Mouse (Mus musculus): Measurements from ENCODE around the gene Pglyrp1. TPM values are rescaled to one million over a fixed set of nuclear protein-coding genes. Genes with fewer than 3 reads are reported as not detected.

Pglyrp1 gene
- total and polyA plus RNA-seq, 3 experiments: 0.51 to 3.8 TPM; not detected in 1

- dilution Hi-C loops (cut with MboI; ENCODE audit: extremely low pct_ligation_motif_present, extremely low pct_unique_long_range_greater_than_20kb, low sequenced_read_pairs) (no loop called here), in situ Hi-C loops (cut with MboI; ENCODE audit: low pct_ligation_motif_present, low pct_unique_long_range_greater_than_20kb, low sequenced_read_pairs) (loop anchor here (10.0 kb wide), 1 partner anchor 128 kb away; no protein-coding TSS in a partner anchor)
- Histone ChIP-seq H3K9me3 (replicated peaks; ENCODE audit: low read length) (peaks cover 4% of the 10 kb centered on the region), H3K4me3 (replicated peaks in 1 of 3; ENCODE audit: low read depth in 2 of 3, low read length in 2 of 3, poor library complexity in 1 of 3) (peak overlapping the region in 2 of 3 experiments; percentile 17 to 32), H3K4me2 (ENCODE audit: insufficient read depth, low read depth, poor library complexity, severe bottlenecking) (peak overlapping the region; percentile 67), H3K4me1 (ENCODE audit: control insufficient read depth in 1 of 2, insufficient read depth in 2 of 2) (peaks cover 0 to 6% of the 10 kb centered on the region in 2 experiments; a peak in 2 of 4 replicates), H3K36me3 (replicated peaks in 1 of 2; ENCODE audit: control insufficient read depth in 1 of 2, insufficient read depth in 1 of 2, low read length in 1 of 2) (no peaks in the 10 kb centered on the region), H3K27ac (ENCODE audit: insufficient read depth, low read depth) (no peak overlapping the region), H3K79me2 (replicated peaks; ENCODE audit: control insufficient read depth, extremely low read depth, insufficient read depth, poor library complexity, severe bottlenecking) (no peaks in the 10 kb centered on the region), H3K27me3 (replicated peaks) (peaks cover 52% of the 10 kb centered on the region), H3K9ac (ENCODE audit: insufficient read depth, low read depth) (no peak overlapping the region)
- peak; percentile 86 to 97 for TF ChIP-seq CTCF (conservative IDR thresholded peaks at IDR 0.05 in 1 of 2, IDR thresholded peaks at IDR 0.05 in 1 of 2; ENCODE audit: low read depth in 2 of 2, low read length in 2 of 2)
- peak; percentile 40; the same call in 1 of the 2 replicates for TF ChIP-seq ELF1 (IDR thresholded peaks at IDR 0.05; ENCODE audit: low read depth, low read length)
- peak; percentile 86 for TF ChIP-seq SMC3 (IDR thresholded peaks at IDR 0.05; ENCODE audit: low read depth, low read length)
- no peak for TF ChIP-seq SIN3A (IDR thresholded peaks at IDR 0.05; ENCODE audit: low read length)
- no peak for TF ChIP-seq CHD2 (IDR thresholded peaks at IDR 0.05; ENCODE audit: low read length)
- no peak for TF ChIP-seq MAX (IDR thresholded peaks at IDR 0.05; ENCODE audit: low read length)
- TF ChIP-seq MYC (IDR thresholded peaks at IDR 0.05; ENCODE audit: low read depth, low read length): 0 out of 2 replicates have a peak, but pooled peaks have one; percentile 41
- no peak for TF ChIP-seq JUN (IDR thresholded peaks at IDR 0.05; ENCODE audit: insufficient read depth, low read depth, low read length)
- peak; percentile 97 for TF ChIP-seq RAD21 (IDR thresholded peaks at IDR 0.05; ENCODE audit: low read depth, low read length)
- no peak for TF ChIP-seq E2F4 (IDR thresholded peaks at IDR 0.05; ENCODE audit: insufficient replicate concordance, low read depth, low read length)
- TF ChIP-seq MAZ (IDR thresholded peaks at IDR 0.05; ENCODE audit: low read depth, low read length): 0 out of 2 replicates have a peak, but pooled peaks have one; percentile 60
- peak; percentile 43; the same call in 1 of the 2 replicates for TF ChIP-seq ZC3H11A (IDR thresholded peaks at IDR 0.05; ENCODE audit: low read depth, low read length)
- peak; percentile 43 for TF ChIP-seq IRF4 (IDR thresholded peaks at IDR 0.05; ENCODE audit: low read depth, low read length)
- DNase-seq (ENCODE audit: extremely low read depth): peak; percentile 82
These were observed 2.1 kb downstream of the Pglyrp1 start for GRCm38 (mm10) chr7:18873253-18873652.

GRCm38 (mm10) chr7:18875372-18875771 is 4.2 kb downstream of the Pglyrp1 start:
- Histone ChIP-seq H3K4me3 (replicated peaks in 1 of 3; ENCODE audit: low read depth in 2 of 3, low read length in 2 of 3, poor library complexity in 1 of 3) (no peak overlapping the region), H3K9ac (ENCODE audit: insufficient read depth, low read depth) (no peak overlapping the region), H3K4me1 (ENCODE audit: control insufficient read depth in 1 of 2, insufficient read depth in 2 of 2) (peaks cover 0 to 6% of the 10 kb centered on the region in 2 experiments; a peak in 2 of 4 replicates), H3K4me2 (ENCODE audit: insufficient read depth, low read depth, poor library complexity, severe bottlenecking) (no peak overlapping the region), H3K9me3 (replicated peaks; ENCODE audit: low read length) (no peaks in the 10 kb centered on the region), H3K36me3 (replicated peaks in 1 of 2; ENCODE audit: control insufficient read depth in 1 of 2, insufficient read depth in 1 of 2, low read length in 1 of 2) (no peaks in the 10 kb centered on the region), H3K27me3 (replicated peaks) (peaks cover 73% of the 10 kb centered on the region), H3K79me2 (replicated peaks; ENCODE audit: control insufficient read depth, extremely low read depth, insufficient read depth, poor library complexity, severe bottlenecking) (no peaks in the 10 kb centered on the region), H3K27ac (ENCODE audit: insufficient read depth, low read depth) (no peak overlapping the region)
- no peak for DNase-seq (ENCODE audit: extremely low read depth)
- in situ Hi-C loops (cut with MboI; ENCODE audit: low pct_ligation_motif_present, low pct_unique_long_range_greater_than_20kb, low sequenced_read_pairs) (loop anchor here (10.0 kb wide), 1 partner anchor 131 kb away; no protein-coding TSS in a partner anchor), dilution Hi-C loops (cut with MboI; ENCODE audit: extremely low pct_ligation_motif_present, extremely low pct_unique_long_range_greater_than_20kb, low sequenced_read_pairs) (no loop called here)
- no peak for TF ChIP-seq ZC3H11A (IDR thresholded peaks at IDR 0.05; ENCODE audit: low read depth, low read length)
- TF ChIP-seq SIN3A (IDR thresholded peaks at IDR 0.05; ENCODE audit: low read length): no peak
- no peak for TF ChIP-seq IRF4 (IDR thresholded peaks at IDR 0.05; ENCODE audit: low read depth, low read length)
- TF ChIP-seq CHD1 (IDR thresholded peaks at IDR 0.05; ENCODE audit: low read depth, low read length): no peak
- TF ChIP-seq MXI1 (IDR thresholded peaks at IDR 0.05; ENCODE audit: low read depth, low read length): no peak
- TF ChIP-seq RCOR1 (conservative IDR thresholded peaks at IDR 0.05; ENCODE audit: low read depth, low read length): no peak
- TF ChIP-seq TCF12 (IDR thresholded peaks at IDR 0.05; ENCODE audit: low read depth, low read length): no peak
- no peak for TF ChIP-seq MAX (IDR thresholded peaks at IDR 0.05; ENCODE audit: low read length)
- TF ChIP-seq E2F4 (IDR thresholded peaks at IDR 0.05; ENCODE audit: insufficient replicate concordance, low read depth, low read length): no peak
- no peak for TF ChIP-seq GABPA (IDR thresholded peaks at IDR 0.05; ENCODE audit: insufficient replicate concordance, low read depth, low read length)
- TF ChIP-seq JUN (IDR thresholded peaks at IDR 0.05; ENCODE audit: insufficient read depth, low read depth, low read length): no peak
- TF ChIP-seq ZMIZ1 (IDR thresholded peaks at IDR 0.05; ENCODE audit: low read depth, low read length): no peak
